Mouse (Mus musculus) kidney, adult 2 months (tissue): ENCODE measurements around the gene Grhl1.

Source experiments
- CTCF ChIP-seq: fragments of 200-500 bp; conservative IDR thresholded peaks from 2 replicates; pipeline ENCODE4 v1.5.1; 2011; ENCODE audit warnings: low read depth, mild to moderate bottlenecking, control low read depth, low read length, moderate library complexity, mixed read lengths; ENCODE audit not compliant: insufficient read depth, insufficient read length
- POLR2A ChIP-seq: fragments of 200-500 bp; IDR thresholded peaks from one replicate; pipeline ENCODE4 v1.6.1; 2011; ENCODE audit warnings: low read depth, low read length, control low read depth

DNA sequence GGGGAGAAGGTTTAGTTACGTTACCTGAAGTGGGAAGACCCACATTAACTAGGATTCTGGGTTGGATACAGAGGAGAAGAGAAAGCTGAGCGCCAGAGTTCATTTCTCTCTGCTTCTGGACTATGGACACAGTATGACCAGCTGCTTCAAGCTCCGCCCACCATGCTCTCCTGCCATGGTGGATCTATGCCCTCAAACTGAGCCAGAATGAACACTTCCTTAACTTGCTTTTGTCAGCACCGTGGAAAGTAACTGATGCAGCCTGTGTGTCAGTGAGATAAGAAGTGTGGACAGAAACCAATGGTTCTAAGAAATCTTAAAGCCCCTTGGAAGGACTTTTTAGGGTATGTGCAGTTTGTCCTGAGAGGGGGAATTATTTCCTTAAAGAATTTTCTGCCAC lies 86.9 kb downstream of the Grhl1 start:
- no peak for TF ChIP-seq POLR2A
- TF ChIP-seq CTCF: no peak
